Comparison of ENCODE assay signal across 34 mouse cellular contexts in the genomic region with DNA sequence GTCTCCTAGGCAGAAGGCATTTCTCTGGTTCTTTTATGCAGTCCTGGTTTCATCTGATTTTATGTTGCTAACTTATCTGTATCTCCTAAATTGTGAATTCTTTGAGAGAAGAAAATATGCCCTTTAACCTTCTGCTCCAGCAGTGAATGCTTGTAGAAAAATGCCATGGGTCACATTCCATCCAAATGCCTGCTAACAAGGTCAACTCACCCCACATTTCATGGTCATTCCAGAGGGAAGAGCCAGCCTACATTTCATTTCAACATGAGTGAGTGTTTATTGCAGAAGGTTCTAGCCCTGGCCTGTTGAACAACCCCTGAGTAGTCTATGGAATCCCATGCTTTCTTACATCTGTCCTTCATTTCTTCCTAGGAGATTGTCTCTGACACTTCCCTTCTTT.
A peak's percentile ranks its signal among the peaks of the same experiment; 100 is the strongest.
DNase-seq lines count a peak whose midpoint lies in the region; ATAC-seq and TF ChIP-seq lines count a peak whose summit lies in the region.
"Had no signal": no experiment of that assay in that cellular context is flagged by ENCODE, and none has a peak within 500 bp of the region (broad histone marks: within the 10 kb centered on the region; RNA-seq: fewer than 3 reads in every experiment).

No protein-coding gene starts in this region.

- no peak for TF ChIP-seq EP300 in liver, postnatal 0 days (IDR thresholded peaks at IDR 0.05; ENCODE audit: low read depth)

- TF ChIP-seq CTCF in liver, postnatal 0 days (IDR thresholded peaks at IDR 0.05; ENCODE audit: low read depth), result no peak

- H3K4me3 ChIP-seq in liver, postnatal 0 days (ENCODE audit: low read depth, low read length), result no peak overlapping the region
- H3K4me3 ChIP-seq: embryonic facial prominence, embryonic 13.5 days; erythroblast, embryonic 14.5 days; gastrocnemius, adult 2 months; hindbrain, embryonic 13.5 days; limb, embryonic 13.5 days; liver, embryonic 12.5 days; megakaryocyte, embryonic 14.5 days; midbrain, embryonic 13.5 days; neural tube, embryonic 13.5 days had no signal

- no peak overlapping the region for H3K4me2 ChIP-seq in liver, postnatal 0 days (ENCODE audit: low read depth, low read length)
- H3K4me2 ChIP-seq: embryonic facial prominence, embryonic 13.5 days; heart, embryonic 11.5 days; hindbrain, embryonic 13.5 days; limb, embryonic 13.5 days; liver, embryonic 12.5 days; midbrain, embryonic 13.5 days; neural tube, embryonic 13.5 days had no signal

- DNase-seq in adrenal gland, adult (ENCODE audit: inconsistent age in 2 of 2, low spot score in 1 of 2), result peak; percentile 40 to 74
- DNase-seq in adrenal gland, postnatal 10 days, result no peak
- DNase-seq in kidney, adult 11 months, result peak; percentile 34
- DNase-seq in kidney, adult 18-20 months, result no peak
- peak; percentile 80 for DNase-seq in 3T3-L1 (ENCODE audit: low read depth, low spot score)
- peak; percentile 59 for DNase-seq in kidney, postnatal 14 days
- DNase-seq in cerebellum, postnatal 10 days, result no peak
- DNase-seq in liver, postnatal 0 days, result no peak
- DNase-seq: adrenal gland, postnatal 14 days; cerebellum, adult 11-12 months; cerebellum, postnatal 14 days; gastrocnemius, adult 2 months; gastrocnemius, postnatal 36 days; heart, adult 18-20 months; heart, postnatal 4 days; lung, adult 18-20 months; lung, postnatal 4 days; right cerebral cortex, postnatal 4 days; thymus, adult 18-20 months; thymus, postnatal 25 days had no signal

- ATAC-seq in liver, postnatal 0 days, result no peak
- ATAC-seq: forebrain, embryonic 16.5 days; intestine, embryonic 16.5 days; liver, embryonic 12.5 days; lung, postnatal 0 days; midbrain, embryonic 13.5 days had no signal

- H3K9ac ChIP-seq in liver, postnatal 0 days (replicated peaks), result no peak overlapping the region
- H3K9ac ChIP-seq: embryonic facial prominence, embryonic 13.5 days; hindbrain, embryonic 13.5 days; limb, embryonic 13.5 days; liver, embryonic 12.5 days; midbrain, embryonic 13.5 days; neural tube, embryonic 13.5 days had no signal

- H3K9me3 ChIP-seq in liver, postnatal 0 days (ENCODE audit: low read length), result no peaks in the 10 kb centered on the region
- H3K9me3 ChIP-seq: G1E; hindbrain, embryonic 13.5 days; liver, embryonic 12.5 days; midbrain, embryonic 13.5 days; neural tube, embryonic 13.5 days had no signal

- no peaks in the 10 kb centered on the region for H3K4me1 ChIP-seq in liver, postnatal 0 days (ENCODE audit: insufficient read depth)
- H3K4me1 ChIP-seq: embryonic facial prominence, embryonic 13.5 days; hindbrain, embryonic 13.5 days; limb, embryonic 13.5 days; liver, embryonic 12.5 days; megakaryocyte, embryonic 14.5 days; midbrain, embryonic 13.5 days; neural tube, embryonic 13.5 days had no signal

- H3K36me3 ChIP-seq in liver, postnatal 0 days (replicated peaks; ENCODE audit: insufficient read depth, low read length), result no peaks in the 10 kb centered on the region
- H3K36me3 ChIP-seq: embryonic facial prominence, embryonic 13.5 days; G1E; hindbrain, embryonic 13.5 days; limb, embryonic 13.5 days; liver, embryonic 12.5 days; midbrain, embryonic 13.5 days; neural tube, embryonic 13.5 days had no signal

- no peaks in the 10 kb centered on the region for H3K27me3 ChIP-seq in liver, postnatal 0 days (ENCODE audit: insufficient read depth, low read length)
- H3K27me3 ChIP-seq: embryonic facial prominence, embryonic 13.5 days; hindbrain, embryonic 13.5 days; limb, embryonic 13.5 days; liver, embryonic 12.5 days; midbrain, embryonic 13.5 days; neural tube, embryonic 13.5 days had no signal

- no peak overlapping the region for H3K27ac ChIP-seq in liver, postnatal 0 days (ENCODE audit: low read depth)
- H3K27ac ChIP-seq: embryonic facial prominence, embryonic 13.5 days; gastrocnemius, adult 2 months; hindbrain, embryonic 13.5 days; limb, embryonic 13.5 days; liver, embryonic 12.5 days; midbrain, embryonic 13.5 days; neural tube, embryonic 13.5 days; stomach, postnatal 0 days had no signal

Comparison
In these comparisons a context has a peak if more than half of its experiments do, and no peak if none do; other contexts are left out.
1. DNase-seq: peak in adrenal gland, adult (2 of 2), kidney, adult 11 months (single experiment), 3T3-L1 (single experiment) and kidney, postnatal 14 days (single experiment); none in adrenal gland, postnatal 10 days (single experiment), kidney, adult 18-20 months (single experiment), cerebellum, postnatal 10 days (0 of 2) and liver, postnatal 0 days (single experiment).